In the genomic region with DNA sequence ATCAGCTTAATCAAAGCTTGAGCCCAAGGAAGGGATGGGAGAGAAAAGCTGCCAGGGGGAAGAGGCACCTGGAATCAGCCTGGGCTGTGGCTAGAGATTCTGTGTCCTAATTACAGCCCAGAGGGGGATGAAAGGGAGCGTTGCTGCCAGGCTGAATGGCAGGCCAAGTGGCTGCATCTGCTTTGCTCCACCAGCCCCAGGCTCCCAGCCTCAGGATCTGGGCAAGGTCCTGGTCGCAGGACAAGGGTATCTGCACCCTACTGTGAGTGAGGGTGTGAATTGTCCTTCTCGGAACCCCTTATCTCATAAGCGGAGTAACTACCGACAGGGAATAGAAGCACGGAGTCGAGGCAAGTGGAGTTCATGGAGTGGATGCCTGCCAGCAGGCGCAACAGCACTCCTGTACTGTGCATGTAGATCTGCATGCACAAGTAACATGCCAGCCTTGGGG, we compare ENCODE assay signal across 11 mouse cellular contexts. TPM values are rescaled to one million over a fixed set of nuclear protein-coding genes. Genes with fewer than 3 reads are reported as not detected.
DNase-seq lines count a peak whose midpoint lies in the region; ATAC-seq lines count a peak whose summit lies in the region.
"Had no signal": no experiment of that assay in that cellular context is flagged by ENCODE, and none has a peak within 500 bp of the region (broad histone marks: within the 10 kb centered on the region; RNA-seq: fewer than 3 reads in every experiment).

No protein-coding gene starts in this region.

- peaks cover 91% of the 10 kb centered on the region for H3K27me3 ChIP-seq in hindbrain, embryonic 12.5 days
- no peaks in the 10 kb centered on the region; the same call in 1 of the 2 replicates for H3K27me3 ChIP-seq in neural tube, embryonic 14.5 days (ENCODE audit: control insufficient read depth, insufficient read depth, low read length)

- peak; percentile 58 to 68 for DNase-seq in layer of hippocampus, postnatal 10 days (ENCODE audit: low spot score in 2 of 2)
- no peak for DNase-seq in layer of hippocampus, adult 9-10 months (ENCODE audit: low spot score)
- peak; percentile 68 to 75 for DNase-seq in cerebellum, postnatal 14 days
- DNase-seq in lung, postnatal 4 days = no peak
- DNase-seq in urinary bladder, postnatal 36 days (ENCODE audit: low spot score in 2 of 2) = no peak
- DNase-seq in ovary, adult 18-20 months (ENCODE audit: low spot score) = no peak
- DNase-seq: lung, postnatal 14 days had no signal

- 2% methylated on average over 8 of the region's 8 CpGs for WGBS in hindbrain, embryonic 12.5 days
- under 1% methylated on average over 8 of the region's 8 CpGs for WGBS in neural tube, embryonic 14.5 days

- peak overlapping the region; percentile 98 for H3K27ac ChIP-seq in hindbrain, embryonic 12.5 days
- peak overlapping the region; percentile 99 for H3K27ac ChIP-seq in neural tube, embryonic 14.5 days (ENCODE audit: low read depth, low read length)
- H3K27ac ChIP-seq: limb, embryonic 12.5 days had no signal

- peaks cover 37% of the 10 kb centered on the region for H3K4me1 ChIP-seq in hindbrain, embryonic 12.5 days
- 0 out of 2 replicates have a peak, but pooled peaks cover 12% of the 10 kb centered on the region for H3K4me1 ChIP-seq in neural tube, embryonic 14.5 days (ENCODE audit: control insufficient read depth, insufficient read depth, low read length)

- peak overlapping the region; percentile 84 for H3K4me3 ChIP-seq in hindbrain, embryonic 12.5 days
- H3K4me3 ChIP-seq in neural tube, embryonic 14.5 days (ENCODE audit: low read depth, low read length) = peak overlapping the region; percentile 90
- H3K4me3 ChIP-seq: limb, embryonic 12.5 days had no signal

- peak overlapping the region; percentile 84 for H3K4me2 ChIP-seq in hindbrain, embryonic 12.5 days (replicated peaks)
- peak overlapping the region; percentile 94 for H3K4me2 ChIP-seq in neural tube, embryonic 14.5 days (ENCODE audit: low read depth, low read length)
- H3K4me2 ChIP-seq: limb, embryonic 12.5 days had no signal

- no peak for ATAC-seq in hindbrain, embryonic 12.5 days (ENCODE audit: low FRiP score)
- ATAC-seq in neural tube, embryonic 14.5 days (ENCODE audit: low read depth) = no peak
- ATAC-seq: intestine, embryonic 16.5 days had no signal

- 0 out of 2 replicates have a peak, but pooled peaks cover 3% of the 10 kb centered on the region for H3K36me3 ChIP-seq in hindbrain, embryonic 12.5 days
- H3K36me3 ChIP-seq in neural tube, embryonic 14.5 days (ENCODE audit: control insufficient read depth, insufficient read depth, low read length) = no peaks in the 10 kb centered on the region
- H3K36me3 ChIP-seq: limb, embryonic 12.5 days had no signal

- H3K9ac ChIP-seq in hindbrain, embryonic 12.5 days = peak overlapping the region; percentile 98
- peak overlapping the region; percentile 99 for H3K9ac ChIP-seq in neural tube, embryonic 14.5 days (replicated peaks; ENCODE audit: low read depth, low read length)
- H3K9ac ChIP-seq: limb, embryonic 12.5 days had no signal

- H3K9me3 ChIP-seq in hindbrain, embryonic 12.5 days (replicated peaks) = no peaks in the 10 kb centered on the region
- H3K9me3 ChIP-seq in neural tube, embryonic 14.5 days (ENCODE audit: control insufficient read depth, low read length) = no peaks in the 10 kb centered on the region
- H3K9me3 ChIP-seq: limb, embryonic 12.5 days had no signal

RNA-seq across cellular contexts. Expression of a gene that starts 35.4 kb away (rescaled TPM):
- total RNA-seq in layer of hippocampus, postnatal 10 days (2021) = 10 to 100 TPM; 83.3 to 96.9 TPM
- 40.1 and 42.0 TPM in 2 replicates for polyA plus RNA-seq in hindbrain, embryonic 12.5 days (2016; fragmentation: Nextera tagmentation; extraction: Ambion mirVana)
- polyA plus RNA-seq in neural tube, embryonic 14.5 days (2014; fragmentation: Nextera tagmentation; extraction: Ambion mirVana) = 23.0 and 30.5 TPM in 2 replicates

Comparison
In these comparisons a context has a peak if more than half of its experiments do, and no peak if none do; other contexts are left out.
1. DNase-seq: peak in layer of hippocampus, postnatal 10 days (2 of 2) and cerebellum, postnatal 14 days (2 of 2); none in layer of hippocampus, adult 9-10 months (single experiment), lung, postnatal 4 days (0 of 2), urinary bladder, postnatal 36 days (0 of 2) and ovary, adult 18-20 months (single experiment).